ENCODE assay signal across 9 mouse cellular contexts in the genomic region with DNA sequence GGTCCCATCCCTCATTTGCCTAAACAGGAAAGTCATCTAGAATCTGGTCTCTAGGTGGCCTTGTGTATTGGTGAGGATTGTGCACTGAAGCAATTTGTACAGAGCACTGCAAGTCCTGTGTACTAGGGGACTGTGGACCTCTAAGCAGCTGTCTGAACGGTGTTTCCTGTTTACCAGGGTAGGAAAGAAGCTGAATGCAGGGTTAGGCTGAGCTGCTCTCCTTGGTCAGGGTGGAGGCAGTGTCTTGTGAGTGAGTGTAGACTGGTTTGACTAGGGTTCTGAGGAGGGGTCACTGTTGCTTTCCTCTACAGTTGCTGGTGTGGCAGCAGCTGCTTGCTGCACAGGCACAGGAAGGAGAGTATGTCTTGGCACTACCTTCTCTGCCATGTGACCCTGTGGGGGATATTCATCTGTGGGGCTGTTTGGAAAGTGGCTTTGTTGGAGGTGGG. TPM values are rescaled to one million over a fixed set of nuclear protein-coding genes. Genes with fewer than 3 reads are reported as not detected.
A peak's percentile ranks its signal among the peaks of the same experiment; 100 is the strongest.
DNase-seq lines count a peak whose midpoint lies in the region; ATAC-seq lines count a peak whose summit lies in the region.
"Had no signal": no experiment of that assay in that cellular context is flagged by ENCODE, and none has a peak within 500 bp of the region (broad histone marks: within the 10 kb centered on the region; RNA-seq: fewer than 3 reads in every experiment).

No protein-coding gene starts in this region.

- H3K4me2 ChIP-seq in forebrain, embryonic 13.5 days = no peak overlapping the region
- H3K4me2 ChIP-seq in forebrain, embryonic 11.5 days (ENCODE audit: low read depth, low read length, severe bottlenecking) = no peak overlapping the region
- H3K4me2 ChIP-seq in lung, embryonic 15.5 days = no peak overlapping the region
- H3K4me2 ChIP-seq in hindbrain, embryonic 14.5 days (replicated peaks) = no peak overlapping the region

- no peaks in the 10 kb centered on the region for H3K27me3 ChIP-seq in forebrain, embryonic 13.5 days
- no peaks in the 10 kb centered on the region for H3K27me3 ChIP-seq in forebrain, embryonic 11.5 days (ENCODE audit: control insufficient read depth, insufficient read depth, low read length)
- no peaks in the 10 kb centered on the region for H3K27me3 ChIP-seq in lung, embryonic 15.5 days
- H3K27me3 ChIP-seq in hindbrain, embryonic 14.5 days (ENCODE audit: control insufficient read depth, insufficient read depth, low read length) = no peaks in the 10 kb centered on the region
- no peaks in the 10 kb centered on the region for H3K27me3 ChIP-seq in splenic B cell, adult 2 months (ENCODE audit: control insufficient read depth, insufficient read depth, low read length, poor library complexity, severe bottlenecking)

- 0 out of 2 replicates have a peak overlapping the region, but pooled peaks have one; percentile 6 for H3K27ac ChIP-seq in forebrain, embryonic 13.5 days
- H3K27ac ChIP-seq in forebrain, embryonic 11.5 days (ENCODE audit: low read depth, low read length) = no peak overlapping the region
- H3K27ac ChIP-seq in lung, embryonic 15.5 days = peak overlapping the region; percentile 71
- peak overlapping the region; percentile 45 for H3K27ac ChIP-seq in hindbrain, embryonic 14.5 days

- H3K4me1 ChIP-seq in forebrain, embryonic 13.5 days = peaks cover 49% of the 10 kb centered on the region
- 0 out of 2 replicates have a peak, but pooled peaks cover 3% of the 10 kb centered on the region for H3K4me1 ChIP-seq in forebrain, embryonic 11.5 days (replicated peaks; ENCODE audit: control insufficient read depth, insufficient read depth, low read length)
- H3K4me1 ChIP-seq in lung, embryonic 15.5 days = peaks cover 90% of the 10 kb centered on the region
- H3K4me1 ChIP-seq in hindbrain, embryonic 14.5 days (replicated peaks; ENCODE audit: control insufficient read depth, insufficient read depth, low read length) = peaks cover 18% of the 10 kb centered on the region; the same call in 1 of the 2 replicates

- no peak for DNase-seq in forebrain, embryonic 11.5 days (ENCODE audit: low spot score)
- no peak for DNase-seq in lung, adult 18-20 months
- DNase-seq in hindbrain, embryonic 14.5 days (ENCODE audit: low spot score) = no peak
- DNase-seq in splenic B cell, adult 2 months (ENCODE audit: low read depth, low spot score) = peak; percentile 52
- no peak for DNase-seq in layer of hippocampus, adult 11-12 months (ENCODE audit: low spot score)
- no peak for DNase-seq in urinary bladder, adult 2 months (ENCODE audit: low spot score)
- DNase-seq: gastrocnemius, postnatal 14 days had no signal

- H3K9me3 ChIP-seq in forebrain, embryonic 13.5 days (replicated peaks) = no peaks in the 10 kb centered on the region
- no peaks in the 10 kb centered on the region for H3K9me3 ChIP-seq in forebrain, embryonic 11.5 days (ENCODE audit: control insufficient read depth, low read length)
- H3K9me3 ChIP-seq in lung, embryonic 15.5 days = no peaks in the 10 kb centered on the region
- no peaks in the 10 kb centered on the region for H3K9me3 ChIP-seq in hindbrain, embryonic 14.5 days (ENCODE audit: control insufficient read depth, low read length)

- no peak overlapping the region for H3K9ac ChIP-seq in forebrain, embryonic 13.5 days
- no peak overlapping the region for H3K9ac ChIP-seq in forebrain, embryonic 11.5 days (ENCODE audit: low read length)
- no peak overlapping the region for H3K9ac ChIP-seq in lung, embryonic 15.5 days
- no peak overlapping the region for H3K9ac ChIP-seq in hindbrain, embryonic 14.5 days

- H3K36me3 ChIP-seq in forebrain, embryonic 13.5 days (ENCODE audit: poor library complexity, severe bottlenecking) = peaks cover 41% of the 10 kb centered on the region
- no peaks in the 10 kb centered on the region; the same call in 1 of the 2 replicates for H3K36me3 ChIP-seq in forebrain, embryonic 11.5 days (ENCODE audit: control insufficient read depth, insufficient read depth, low read length)
- peaks cover 4% of the 10 kb centered on the region; the same call in 1 of the 2 replicates for H3K36me3 ChIP-seq in lung, embryonic 15.5 days
- peaks cover 23% of the 10 kb centered on the region for H3K36me3 ChIP-seq in hindbrain, embryonic 14.5 days (replicated peaks; ENCODE audit: control insufficient read depth, insufficient read depth)
- no peaks in the 10 kb centered on the region for H3K36me3 ChIP-seq in splenic B cell, adult 2 months (ENCODE audit: control insufficient read depth, insufficient read depth, low read length, poor library complexity, severe bottlenecking)

- WGBS in forebrain, embryonic 13.5 days = 71% methylated on average over 1 of the region's 1 CpGs
- WGBS in forebrain, embryonic 11.5 days = 70% methylated on average over 1 of the region's 1 CpGs
- 41% methylated on average over 1 of the region's 1 CpGs for WGBS in lung, embryonic 15.5 days
- WGBS in hindbrain, embryonic 14.5 days = 77% methylated on average over 1 of the region's 1 CpGs

- no peak overlapping the region for H3K4me3 ChIP-seq in forebrain, embryonic 13.5 days
- no peak overlapping the region for H3K4me3 ChIP-seq in forebrain, embryonic 11.5 days (ENCODE audit: low read depth, low read length)
- no peak overlapping the region for H3K4me3 ChIP-seq in lung, embryonic 15.5 days
- no peak overlapping the region for H3K4me3 ChIP-seq in hindbrain, embryonic 14.5 days (replicated peaks; ENCODE audit: low read length)

- ATAC-seq in forebrain, embryonic 13.5 days = no peak
- ATAC-seq in forebrain, embryonic 11.5 days (replicated peaks; ENCODE audit: low FRiP score) = no peak
- peak; percentile 48; the same call in 1 of the 2 replicates for ATAC-seq in lung, embryonic 15.5 days (ENCODE audit: borderline replicate concordance, extremely low read depth, low FRiP score, low TSS enrichment)
- ATAC-seq in hindbrain, embryonic 14.5 days (ENCODE audit: low FRiP score) = no peak

RNA-seq across cellular contexts. Expression of a gene that starts 11.1 kb away (rescaled TPM):
- polyA plus RNA-seq in forebrain, embryonic 13.5 days (2015; fragmentation: Nextera tagmentation; extraction: Ambion mirVana) = 66.8 and 70.1 TPM in 2 replicates
- 80.7 and 80.8 TPM in 2 replicates for polyA plus RNA-seq in forebrain, embryonic 11.5 days (2014; fragmentation: Nextera tagmentation; extraction: Ambion mirVana)
- 51.4 and 53.3 TPM in 2 replicates for polyA plus RNA-seq in lung, embryonic 15.5 days (2015; fragmentation: Nextera tagmentation; extraction: Ambion mirVana)
- polyA plus RNA-seq in hindbrain, embryonic 14.5 days (2014; fragmentation: Nextera tagmentation; extraction: Ambion mirVana) = 56.3 and 62.8 TPM in 2 replicates
- 56.5 TPM in 2 replicates for polyA plus RNA-seq in urinary bladder, adult 2 months (2012; rRNA removed)
